Mouse (Mus musculus) limb, embryonic 11.5 days (tissue): ENCODE results near the gene Odf3. TPM values are rescaled to one million over a fixed set of nuclear protein-coding genes. Genes with fewer than 3 reads are reported as not detected.

Experiments
- ATAC-seq: fragments of 200-750 bp; cut with Nextera tagmentation; 2 replicates; pipeline ENCODE4 v1.8.0; 2017; ENCODE audit warnings: low read depth; ENCODE audit not compliant: insufficient number of reproducible peaks, low FRiP score, low TSS enrichment
- DNase-seq: peaks from one replicate; pipeline ENCODE4 v3.0.0-alpha.2; 2015; ENCODE audit warnings: low spot score
- H3K27ac ChIP-seq: fragments of 300-500 bp; sonication (generic); replicated peaks from 2 replicates; pipeline ENCODE4 v1.5.1; 2014; ENCODE audit warnings: low read depth, mild to moderate bottlenecking, low read length
- H3K27me3 ChIP-seq: fragments of 300-500 bp; sonication (generic); 2 replicates; pipeline ENCODE4 v1.6.1; 2014; ENCODE audit warnings: mild to moderate bottlenecking, low read length, mixed read lengths; ENCODE audit not compliant: control insufficient read depth, insufficient read depth
- H3K36me3 ChIP-seq: fragments of 300-500 bp; sonication (generic); 2 replicates; pipeline ENCODE4 v1.6.1; 2014; ENCODE audit warnings: mild to moderate bottlenecking, low read length, moderate library complexity, mixed read lengths; ENCODE audit not compliant: control insufficient read depth, insufficient read depth
- H3K4me1 ChIP-seq: fragments of 300-500 bp; sonication (generic); 2 replicates; pipeline ENCODE4 v1.6.1; 2014; ENCODE audit warnings: low read length, mixed read lengths; ENCODE audit not compliant: control insufficient read depth, insufficient read depth
- H3K4me2 ChIP-seq: fragments of 300-500 bp; sonication (generic); 2 replicates; pipeline ENCODE4 v1.6.1; 2014; ENCODE audit warnings: low read depth, mild to moderate bottlenecking, moderate library complexity; ENCODE audit not compliant: severe bottlenecking
- H3K4me3 ChIP-seq: fragments of 300-500 bp; sonication (generic); 2 replicates; pipeline ENCODE4 v1.5.1; 2014; ENCODE audit warnings: low read depth, low read length
- H3K9ac ChIP-seq: fragments of 300-500 bp; sonication (generic); 2 replicates; pipeline ENCODE4 v1.6.1; 2014; ENCODE audit warnings: mild to moderate bottlenecking, low read length
- H3K9me3 ChIP-seq: fragments of 300-500 bp; sonication (generic); 2 replicates; pipeline ENCODE4 v1.6.1; 2016; ENCODE audit warnings: low read length; ENCODE audit not compliant: control insufficient read depth
- WGBS: fragments of 180-500 bp; shearing (Covaris S2); extraction: QIAGEN DNeasy Blood & Tissue Kit; methylation state at CpG from one replicate; pipeline ENCODE4 v1.1.7; 2014; 5-methylcytosine and 5-hydroxymethylcytosine counted together
- polyA plus RNA-seq: library from polyadenylated mRNA; unstranded; fragments of >200 nt; fragmentation: Nextera tagmentation; extraction: Ambion mirVana; gene quantifications from 2 replicates; pipeline ENCODE4 v1.2.1, GENCODE M21; 2014

Gene Odf3
- polyA plus RNA-seq, 1 experiment from 2014 or later: not detected

DNA sequence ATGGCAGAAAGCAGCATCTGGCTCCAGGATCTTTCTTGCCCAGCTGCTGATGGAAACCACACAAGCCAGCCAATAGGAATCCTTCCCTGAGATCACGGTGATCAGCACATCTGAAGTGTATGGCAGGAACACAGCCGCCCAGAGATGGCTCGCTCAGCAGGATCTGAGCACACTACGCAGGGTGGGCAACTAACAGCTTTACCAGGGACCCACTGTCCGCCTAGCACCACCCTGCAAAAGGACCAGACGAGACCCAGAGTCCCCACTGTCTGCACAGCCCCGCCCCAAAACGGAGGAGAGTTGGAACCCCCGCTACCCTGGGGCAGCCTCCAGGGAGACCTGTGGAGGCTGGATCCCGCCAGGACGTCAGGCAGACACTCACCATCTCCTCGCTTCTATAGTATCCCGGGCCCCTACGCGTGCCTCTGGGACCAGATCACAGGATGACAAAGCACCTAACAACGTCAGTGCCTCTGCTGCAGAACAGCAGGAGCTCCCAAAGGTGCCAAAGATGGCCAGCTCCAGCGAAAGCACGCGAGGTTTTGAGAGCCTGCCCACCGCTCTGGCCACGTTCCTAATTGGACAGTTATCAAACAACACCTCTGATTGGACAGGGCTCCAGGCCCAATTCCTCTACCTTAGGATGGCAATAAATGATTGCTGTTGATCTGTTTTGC, 25.8 kb upstream of the Odf3 start, which contains the start of gene Zfp941:
Gene Zfp941 (minus strand): TSS at position 526 of the 677 bp plus-strand sequence.
- DNase-seq (peak; percentile 65), ATAC-seq (peak; percentile 59)
- H3K27ac ChIP-seq: no peak within 1 kb of the TSS
- no peaks in the 10 kb centered on the region for H3K4me1 ChIP-seq
- H3K9ac ChIP-seq: peak within 1 kb of the TSS; percentile 58
- H3K36me3 ChIP-seq: no peaks in the 10 kb centered on the region
- H3K9me3 ChIP-seq: no peaks in the 10 kb centered on the region
- under 1% methylated on average over 21 of the region's 21 CpGs for WGBS
- H3K27me3 ChIP-seq: no peaks in the 10 kb centered on the region
- peak within 1 kb of the TSS; percentile 49 for H3K4me3 ChIP-seq
- peak within 1 kb of the TSS; percentile 84 for H3K4me2 ChIP-seq

DNA sequence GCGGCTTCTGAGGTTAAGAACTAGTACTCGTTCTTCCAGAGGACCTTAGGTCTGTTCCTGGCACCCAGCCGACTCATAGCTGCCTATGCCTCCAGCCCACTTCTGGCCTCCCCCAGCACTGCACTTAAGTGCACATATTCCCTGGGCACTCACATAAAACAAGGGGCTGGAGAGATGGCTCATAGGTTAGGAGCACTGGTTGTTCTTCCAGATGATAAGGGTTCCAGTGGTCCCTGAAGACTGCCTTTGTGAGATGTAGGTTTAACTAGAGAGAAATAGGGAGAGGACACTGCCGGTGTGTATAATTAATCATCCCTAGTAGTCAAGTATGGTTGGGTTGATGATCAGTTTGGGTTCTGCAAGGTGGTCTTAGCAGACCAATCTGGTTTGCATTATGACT, 24.9 kb upstream of the Odf3 start:
- Histone ChIP-seq H3K36me3 (no peaks in the 10 kb centered on the region), H3K9ac (no peak overlapping the region), H3K27me3 (no peaks in the 10 kb centered on the region), H3K27ac (no peak overlapping the region), H3K4me3 (no peak overlapping the region), H3K4me1 (no peaks in the 10 kb centered on the region), H3K4me2 (no peak overlapping the region), H3K9me3 (no peaks in the 10 kb centered on the region)
- WGBS: 96% methylated on average over 4 of the region's 4 CpGs
- no peak for DNase-seq
- no peak for ATAC-seq

DNA sequence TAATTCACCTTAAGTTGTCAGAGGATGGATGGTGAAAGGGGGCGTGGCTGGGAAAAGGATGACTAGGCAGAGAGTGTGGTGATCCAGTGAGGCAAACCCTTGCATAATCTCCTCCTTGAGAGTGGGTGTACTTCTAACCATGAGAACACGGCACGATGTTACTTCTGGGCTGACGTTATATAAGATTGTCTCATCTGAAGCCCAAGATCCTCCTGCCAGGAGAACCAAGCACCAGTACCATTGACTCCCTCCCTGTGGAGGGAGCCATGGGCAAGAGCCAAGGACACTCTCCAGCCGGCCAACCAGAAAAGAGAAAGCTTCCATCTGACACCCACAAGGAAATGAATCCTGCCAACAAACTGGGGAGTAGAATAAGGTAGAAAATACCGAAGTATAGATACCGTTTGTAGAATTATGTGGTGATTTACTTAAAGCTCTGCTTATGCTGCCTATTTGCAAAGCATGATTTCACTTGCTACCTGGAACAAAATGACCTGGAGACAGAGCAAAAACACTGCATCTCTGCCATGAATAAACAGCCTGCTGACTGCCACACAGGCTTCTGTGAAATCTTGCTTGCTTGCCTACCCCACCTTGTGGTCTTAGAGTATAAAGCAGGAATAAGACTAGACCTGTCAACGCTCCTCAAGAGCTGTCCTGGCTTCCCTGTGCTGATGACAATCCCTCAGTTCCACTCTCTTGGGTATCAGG, 19.3 kb upstream of the Odf3 start:
- H3K27me3 ChIP-seq: no peaks in the 10 kb centered on the region
- no peak overlapping the region for H3K4me2 ChIP-seq
- no peaks in the 10 kb centered on the region for H3K4me1 ChIP-seq
- H3K27ac ChIP-seq: no peak overlapping the region
- H3K9ac ChIP-seq: no peak overlapping the region
- DNase-seq (no peak), ATAC-seq (no peak)
- no peaks in the 10 kb centered on the region for H3K9me3 ChIP-seq
- WGBS: 42% methylated on average over 8 of the region's 8 CpGs
- H3K4me3 ChIP-seq: no peak overlapping the region
- no peaks in the 10 kb centered on the region for H3K36me3 ChIP-seq

DNA sequence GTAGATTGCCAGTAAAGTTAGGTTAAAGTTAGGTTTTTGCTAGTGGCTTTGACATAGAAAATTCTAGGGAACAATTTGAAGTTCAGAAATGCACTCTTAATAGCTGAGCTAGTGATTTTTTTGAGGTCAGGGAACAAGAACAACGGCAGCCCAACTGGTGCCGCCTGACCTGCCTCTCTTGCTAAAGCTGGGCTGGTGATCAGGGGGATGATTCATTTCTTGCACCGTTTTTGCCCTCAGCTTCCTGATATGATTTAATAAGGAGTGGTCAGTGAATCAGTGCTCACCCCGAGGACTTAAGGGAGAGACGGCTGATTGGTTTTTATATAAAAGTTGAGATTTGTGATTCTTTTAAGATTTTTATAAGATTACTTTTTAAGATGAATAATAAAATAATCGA, 16.2 kb upstream of the Odf3 start:
- Histone ChIP-seq H3K27me3 (no peaks in the 10 kb centered on the region), H3K4me3 (no peak overlapping the region), H3K9me3 (no peaks in the 10 kb centered on the region), H3K9ac (no peak overlapping the region), H3K4me2 (no peak overlapping the region), H3K4me1 (no peaks in the 10 kb centered on the region), H3K27ac (no peak overlapping the region), H3K36me3 (no peaks in the 10 kb centered on the region)
- 82% methylated on average over 6 of the region's 6 CpGs for whole genome bisulfite sequencing
- no peak for ATAC-seq
- no peak for DNase-seq

DNA sequence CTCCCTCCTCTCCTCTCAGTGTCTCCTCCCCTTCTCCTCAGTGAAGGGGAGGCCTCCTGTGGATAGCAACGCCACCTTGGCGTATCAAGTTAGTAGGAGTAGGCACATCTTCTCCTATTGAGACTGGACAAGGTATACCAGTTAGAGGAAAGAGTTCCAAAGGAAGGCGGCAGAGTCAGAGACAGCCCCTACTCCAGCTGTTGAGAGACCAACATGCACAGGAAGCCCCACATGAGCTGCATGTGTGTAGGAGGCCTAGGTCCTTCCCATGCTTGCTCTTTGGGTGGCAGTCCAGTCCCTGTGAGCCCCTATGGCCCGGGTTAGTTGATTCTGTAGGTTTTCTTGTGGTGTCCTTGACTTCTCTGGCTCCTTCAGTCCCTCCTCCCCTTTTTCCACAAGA, 14.3 kb upstream of the Odf3 start:
- H3K27me3 ChIP-seq: no peaks in the 10 kb centered on the region
- no peaks in the 10 kb centered on the region for H3K9me3 ChIP-seq
- no peak overlapping the region for H3K4me3 ChIP-seq
- no peaks in the 10 kb centered on the region for H3K36me3 ChIP-seq
- H3K27ac ChIP-seq: no peak overlapping the region
- DNase-seq (no peak), ATAC-seq (no peak)
- H3K4me1 ChIP-seq: no peaks in the 10 kb centered on the region
- 79% methylated on average over 4 of the region's 4 CpGs for WGBS
- H3K9ac ChIP-seq: no peak overlapping the region
- H3K4me2 ChIP-seq: no peak overlapping the region

DNA sequence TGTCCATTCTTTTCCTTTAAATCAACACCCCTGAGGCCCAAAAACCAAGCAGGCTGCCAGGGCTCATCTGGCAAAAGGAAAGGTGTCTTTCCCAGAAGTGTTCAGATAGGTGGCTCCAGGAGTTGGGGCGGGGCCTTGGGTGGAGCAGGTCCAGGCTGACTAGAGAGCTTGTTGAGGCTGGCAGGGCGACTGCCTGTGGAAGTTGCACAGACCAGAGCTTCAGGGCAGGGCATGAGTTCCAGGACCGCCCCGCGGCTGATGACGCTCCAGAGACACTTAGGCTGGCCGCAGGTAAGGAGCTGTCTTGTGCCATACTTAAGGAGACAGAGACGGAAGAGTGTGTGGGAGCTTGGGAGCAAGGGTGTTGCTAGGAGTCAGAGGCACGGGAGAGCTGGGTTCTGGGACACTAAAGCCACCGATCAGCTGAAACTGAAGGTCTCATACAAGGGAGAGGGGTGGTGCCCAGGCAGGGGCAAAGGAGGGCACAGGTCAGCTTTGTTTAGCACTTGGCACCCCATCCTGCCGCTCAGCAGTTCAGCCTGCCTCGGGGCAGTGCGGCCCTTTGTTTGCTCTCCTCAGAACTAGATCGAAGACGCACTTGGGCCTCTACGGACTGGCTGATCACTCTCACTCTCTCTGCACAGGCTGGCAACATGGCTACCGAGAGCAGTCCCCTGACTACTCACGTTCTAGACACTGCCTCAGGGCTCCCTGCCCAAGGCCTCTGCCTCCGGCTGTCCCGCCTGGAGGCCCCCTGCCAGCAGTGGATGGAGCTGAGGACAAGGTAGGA, 12.4 kb upstream of the Odf3 start, which contains the start of gene Urah:
Gene Urah (plus strand): TSS at position 51 of the 790 bp plus-strand sequence.
- Histone ChIP-seq H3K4me2 (no peak within 1 kb of the TSS; the same call in 1 of the 2 replicates), H3K4me1 (no peaks in the 10 kb centered on the region), H3K9me3 (no peaks in the 10 kb centered on the region), H3K27me3 (no peaks in the 10 kb centered on the region), H3K4me3 (no peak within 1 kb of the TSS), H3K36me3 (no peaks in the 10 kb centered on the region), H3K27ac (no peak within 1 kb of the TSS), H3K9ac (no peak within 1 kb of the TSS)
- 47% methylated on average over 20 of the region's 20 CpGs for WGBS
- ATAC-seq: no peak
- DNase-seq: no peak

DNA sequence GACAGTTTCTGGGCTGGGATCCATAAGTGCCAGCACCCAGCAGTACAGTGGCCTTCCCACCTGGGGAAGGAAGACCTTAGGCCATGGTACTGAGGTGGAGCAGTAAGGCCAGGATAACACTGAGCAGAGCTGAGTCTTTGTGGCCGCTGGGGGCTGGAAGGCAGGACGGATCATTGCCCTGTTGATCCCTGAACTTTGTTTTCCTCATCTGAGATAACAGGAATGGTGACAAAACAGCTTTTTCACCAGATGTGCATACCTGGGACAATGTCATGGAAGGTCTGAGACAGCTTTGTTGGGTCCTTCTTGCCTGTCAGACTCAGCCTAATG, 11.9 kb upstream of the Odf3 start:
- no peaks in the 10 kb centered on the region for H3K36me3 ChIP-seq
- no peak overlapping the region for H3K9ac ChIP-seq
- DNase-seq (no peak), ATAC-seq (no peak)
- WGBS: 83% methylated on average over 2 of the region's 2 CpGs
- H3K4me2 ChIP-seq: no peak overlapping the region; the same call in 1 of the 2 replicates
- H3K27me3 ChIP-seq: peaks cover 4% of the 10 kb centered on the region; the same call in 1 of the 2 replicates
- H3K4me1 ChIP-seq: no peaks in the 10 kb centered on the region
- H3K4me3 ChIP-seq: no peak overlapping the region
- H3K9me3 ChIP-seq: no peaks in the 10 kb centered on the region
- H3K27ac ChIP-seq: no peak overlapping the region

DNA sequence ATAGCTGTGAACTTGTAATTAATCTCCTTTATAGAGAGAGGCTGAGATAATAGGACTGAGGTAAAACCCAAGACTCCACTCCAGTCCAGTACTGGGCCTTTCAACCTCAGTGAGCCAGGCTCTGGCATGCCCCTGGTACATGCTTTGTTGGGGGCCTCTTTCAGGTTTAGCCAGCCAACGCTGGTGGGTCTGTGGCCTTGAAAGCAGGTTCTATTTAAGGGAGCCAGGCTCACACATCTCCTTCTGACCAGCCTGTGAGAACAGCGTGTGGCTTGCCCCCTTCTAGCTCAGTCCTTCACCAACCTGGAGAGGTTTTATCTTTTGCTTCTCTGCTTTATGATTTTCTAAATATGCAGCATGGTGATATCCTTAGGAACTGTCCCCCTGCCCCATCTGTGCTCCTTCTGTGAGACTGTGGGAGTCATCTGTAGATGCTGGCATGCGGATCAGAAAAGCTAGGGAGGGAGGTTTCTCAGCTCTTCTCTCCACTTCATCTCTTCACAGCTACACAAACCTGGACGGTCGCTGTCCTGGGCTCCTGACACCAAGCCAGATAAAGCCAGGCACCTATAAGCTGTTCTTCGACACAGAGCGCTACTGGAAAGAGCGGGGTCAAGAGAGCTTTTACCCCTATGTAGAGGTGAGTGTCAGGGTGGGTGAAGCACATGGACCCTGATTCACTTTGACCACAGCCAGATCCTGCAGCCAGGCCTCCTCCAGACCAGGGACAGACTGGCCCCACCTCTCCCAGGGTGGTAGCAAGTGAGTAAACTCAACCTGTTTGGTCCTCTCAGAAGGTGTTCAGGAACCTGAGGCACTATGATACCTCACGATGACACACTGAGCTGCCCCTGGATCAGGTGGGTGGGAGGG, 11.1 kb upstream of the Odf3 start:
- no peak overlapping the region for H3K9ac ChIP-seq
- peaks cover 5% of the 10 kb centered on the region; the same call in 1 of the 2 replicates for H3K27me3 ChIP-seq
- no peaks in the 10 kb centered on the region for H3K36me3 ChIP-seq
- H3K4me1 ChIP-seq: no peaks in the 10 kb centered on the region
- H3K4me3 ChIP-seq: no peak overlapping the region
- no peak overlapping the region for H3K27ac ChIP-seq
- H3K9me3 ChIP-seq: no peaks in the 10 kb centered on the region
- WGBS: 87% methylated on average over 9 of the region's 9 CpGs
- no peak overlapping the region for H3K4me2 ChIP-seq
- ATAC-seq (no peak; the same call in 1 of the 2 replicates), DNase-seq (no peak)
